ENCODE assay signal across 8 mouse cellular contexts in genomic region chr5:35795481-35796048, GRCm38 (mm10). TPM values are rescaled to one million over a fixed set of nuclear protein-coding genes. Genes with fewer than 3 reads are reported as not detected.
DNase-seq lines count a peak whose midpoint lies in the region; ATAC-seq and TF ChIP-seq lines count a peak whose summit lies in the region.

No protein-coding gene starts in this region.

- no peak overlapping the region for H3K4me3 ChIP-seq in spleen, adult 2 months (ENCODE audit: extremely low read depth, insufficient read depth, insufficient read length)
- no peak overlapping the region for H3K4me3 ChIP-seq in left cerebral cortex, adult 2 months
- H3K4me3 ChIP-seq in midbrain, embryonic 11.5 days (ENCODE audit: low read depth, low read length): no peak overlapping the region

- H3K27me3 ChIP-seq in spleen, adult 2 months (ENCODE audit: control insufficient read depth, insufficient read depth, low read length): no peaks in the 10 kb centered on the region
- H3K27me3 ChIP-seq in midbrain, embryonic 11.5 days (ENCODE audit: control insufficient read depth, insufficient read depth, low read length): no peaks in the 10 kb centered on the region
- no peaks in the 10 kb centered on the region for H3K27me3 ChIP-seq in splenic B cell, adult 2 months (ENCODE audit: control insufficient read depth, insufficient read depth, low read length, poor library complexity, severe bottlenecking)

- no peaks in the 10 kb centered on the region for H3K4me1 ChIP-seq in spleen, adult 2 months (ENCODE audit: control insufficient read depth, insufficient read depth, insufficient read length)
- no peaks in the 10 kb centered on the region for H3K4me1 ChIP-seq in midbrain, embryonic 11.5 days (ENCODE audit: control insufficient read depth, insufficient read depth, low read length)

- no peak overlapping the region for H3K4me2 ChIP-seq in midbrain, embryonic 11.5 days

- peak in 1 of 2 experiments; percentile 27 for DNase-seq in spleen, adult 2 months (ENCODE audit: low read depth in 1 of 2, low spot score in 2 of 2)
- DNase-seq in spleen, adult 12 weeks (ENCODE audit: low spot score): no peak
- DNase-seq in cerebellum, adult 9-10 months: peak; percentile 78
- DNase-seq in gastrocnemius, adult 8-10 months (ENCODE audit: low spot score in 2 of 2): peak; percentile 49 to 71
- DNase-seq in hindlimb bud, embryonic 11.5 days (ENCODE audit: extremely low spot score, low read depth, low spot score): peak; percentile 42
- DNase-seq in left cerebral cortex, adult 2 months (ENCODE audit: extremely low spot score in 1 of 2, low spot score in 2 of 2): peak; percentile 68 to 78
- DNase-seq in midbrain, embryonic 11.5 days (ENCODE audit: low spot score, missing footprints): peak; percentile 92
- peak; percentile 71 for DNase-seq in splenic B cell, adult 2 months (ENCODE audit: low read depth, low spot score)

- peak; percentile 61; the same call in 1 of the 2 replicates for ATAC-seq in midbrain, embryonic 11.5 days (ENCODE audit: low FRiP score)

- no peak overlapping the region for H3K27ac ChIP-seq in spleen, adult 2 months (ENCODE audit: insufficient read depth, low read length)
- peak overlapping the region; percentile 80 for H3K27ac ChIP-seq in left cerebral cortex, adult 2 months
- H3K27ac ChIP-seq in midbrain, embryonic 11.5 days (ENCODE audit: low read depth, low read length): no peak overlapping the region

- 62% methylated on average over 7 of the region's 7 CpGs for WGBS in spleen, adult 2 months
- WGBS in midbrain, embryonic 11.5 days: 65% methylated on average over 7 of the region's 7 CpGs

- H3K36me3 ChIP-seq in spleen, adult 2 months (ENCODE audit: control insufficient read depth, insufficient read depth, low read length): no peaks in the 10 kb centered on the region
- no peaks in the 10 kb centered on the region for H3K36me3 ChIP-seq in midbrain, embryonic 11.5 days (ENCODE audit: control insufficient read depth, insufficient read depth, low read length)
- H3K36me3 ChIP-seq in splenic B cell, adult 2 months (ENCODE audit: control insufficient read depth, insufficient read depth, low read length, poor library complexity, severe bottlenecking): no peaks in the 10 kb centered on the region

- peak; percentile 90; the same call in 1 of the 2 replicates for TF ChIP-seq CTCF in spleen, adult 2 months (IDR thresholded peaks at IDR 0.05; ENCODE audit: extremely low read depth, insufficient read depth, insufficient read length, insufficient replicate concordance)
- TF ChIP-seq CTCF in left cerebral cortex, adult 2 months (IDR thresholded peaks at IDR 0.05): peak; percentile 96

- TF ChIP-seq POLR2A in spleen, adult 2 months (IDR thresholded peaks at IDR 0.05; ENCODE audit: low read depth, low read length): no peak

- no peaks in the 10 kb centered on the region for H3K9me3 ChIP-seq in midbrain, embryonic 11.5 days (ENCODE audit: control insufficient read depth, low read length)

- no peak overlapping the region for H3K9ac ChIP-seq in midbrain, embryonic 11.5 days (ENCODE audit: low read length)

- intact Hi-C loops in left cerebral cortex, adult 2 months (cut with DNase I): loop anchor here (1.0 to 5.0 kb wide), 3 partner anchors 38 to 63 kb away; partner anchors contain the start of gene Ablim2

RNA-seq across cellular contexts. Expression of gene Ablim2, which starts 37.9 kb away (rescaled TPM):
- polyA plus RNA-seq in spleen, adult 2 months (2012; rRNA removed): 5.1 and 5.7 TPM in 2 replicates
- total RNA-seq in gastrocnemius, adult 8-10 months (2022): 10 to 100 TPM; 36.1 to 43.4 (median 40.7) TPM
- 100 to 1,000 TPM; 191 to 208 TPM for total RNA-seq in left cerebral cortex, adult 2 months (2021)
- polyA plus RNA-seq in midbrain, embryonic 11.5 days (2014; fragmentation: Nextera tagmentation; extraction: Ambion mirVana): 0.36 and 0.51 TPM in 2 replicates

RNA-seq across cellular contexts. Expression of gene Sh3tc1, which starts 55.8 kb away (rescaled TPM):
- polyA plus RNA-seq in spleen, adult 2 months (2012; rRNA removed): 10.7 and 12.9 TPM in 2 replicates
- total RNA-seq in gastrocnemius, adult 8-10 months (2022): 1 to 10 TPM; 1.4 to 2.9 (median 1.9) TPM
- 1 to 10 TPM; 2.4 to 4.3 TPM for total RNA-seq in left cerebral cortex, adult 2 months (2021)
- 2.3 and 3.2 TPM in 2 replicates for polyA plus RNA-seq in midbrain, embryonic 11.5 days (2014; fragmentation: Nextera tagmentation; extraction: Ambion mirVana)

Comparison
In these comparisons a context has a peak if more than half of its experiments do, and no peak if none do; other contexts are left out.
1. RNA of gene Ablim2, which starts 37.9 kb away (total RNA-seq): 191 to 208 TPM in left cerebral cortex, adult 2 months; 36.1 to 43.4 TPM in gastrocnemius, adult 8-10 months; every median in the first group is over 4 times any median in the second.